10 mouse cellular contexts compared by ENCODE assay signal in genomic region chr14:31664100-31664902, GRCm38 (mm10). TPM values are rescaled to one million over a fixed set of nuclear protein-coding genes. Genes with fewer than 3 reads are reported as not detected.
A peak's percentile ranks its signal among the peaks of the same experiment; 100 is the strongest.
DNase-seq lines count a peak whose midpoint lies in the region; ATAC-seq and TF ChIP-seq lines count a peak whose summit lies in the region.
"Had no signal": no experiment of that assay in that cellular context is flagged by ENCODE, and none has a peak within 500 bp of the region (broad histone marks: within the 10 kb centered on the region; RNA-seq: fewer than 3 reads in every experiment).

No protein-coding gene starts in this region.

- H3K27ac ChIP-seq in heart, embryonic 10.5 days, result peak overlapping the region; percentile 94
- H3K27ac ChIP-seq in embryonic fibroblast, embryonic 13.5 days (ENCODE audit: insufficient read depth, low read length), result peak overlapping the region; percentile 99
- H3K27ac ChIP-seq in limb, embryonic 12.5 days, result peak overlapping the region; percentile 100

- TF ChIP-seq CTCF in embryonic fibroblast, embryonic 13.5 days (IDR thresholded peaks at IDR 0.05; ENCODE audit: borderline replicate concordance, insufficient read depth, low read length), result no peak

- H3K9me3 ChIP-seq in heart, embryonic 10.5 days, result no peaks in the 10 kb centered on the region
- no peaks in the 10 kb centered on the region for H3K9me3 ChIP-seq in limb, embryonic 12.5 days
- H3K9me3 ChIP-seq: midbrain, embryonic 12.5 days had no signal

- H3K4me2 ChIP-seq in limb, embryonic 12.5 days, result no peak overlapping the region
- H3K4me2 ChIP-seq: midbrain, embryonic 12.5 days had no signal

- intact Hi-C loops in heart, postnatal 25 days (cut with DNase I), result no loop called here

- H3K4me3 ChIP-seq in heart, embryonic 10.5 days, result no peak overlapping the region
- no peak overlapping the region for H3K4me3 ChIP-seq in embryonic fibroblast, embryonic 13.5 days (ENCODE audit: insufficient read depth, low read length)
- no peak overlapping the region for H3K4me3 ChIP-seq in limb, embryonic 12.5 days (replicated peaks)
- H3K4me3 ChIP-seq: erythroblast, embryonic 14.5 days; midbrain, embryonic 12.5 days had no signal

- no peak overlapping the region for H3K9ac ChIP-seq in limb, embryonic 12.5 days (replicated peaks)
- H3K9ac ChIP-seq: midbrain, embryonic 12.5 days had no signal

- peaks cover 58% of the 10 kb centered on the region for H3K4me1 ChIP-seq in heart, embryonic 10.5 days
- H3K4me1 ChIP-seq in embryonic fibroblast, embryonic 13.5 days (ENCODE audit: control insufficient read depth, insufficient read depth, low read length), result peaks cover 34% of the 10 kb centered on the region
- peaks cover 64% of the 10 kb centered on the region for H3K4me1 ChIP-seq in limb, embryonic 12.5 days (replicated peaks)

- TF ChIP-seq POLR2A in embryonic fibroblast, embryonic 13.5 days (IDR thresholded peaks at IDR 0.05; ENCODE audit: low read depth, low read length), result no peak

- no peak for ATAC-seq in limb, embryonic 12.5 days (ENCODE audit: insufficient number of reproducible peaks, insufficient read depth, low FRiP score, low TSS enrichment, low read depth)

- no peaks in the 10 kb centered on the region for H3K27me3 ChIP-seq in heart, embryonic 10.5 days (ENCODE audit: insufficient read depth, poor library complexity, severe bottlenecking)
- no peaks in the 10 kb centered on the region for H3K27me3 ChIP-seq in limb, embryonic 12.5 days
- H3K27me3 ChIP-seq: midbrain, embryonic 12.5 days had no signal

- peak; percentile 72 for DNase-seq in heart, embryonic 10.5 days (ENCODE audit: low spot score)
- DNase-seq in heart, postnatal 25 days (ENCODE audit: low spot score), result no peak
- DNase-seq in 3T3-L1 (ENCODE audit: low read depth, low spot score), result peak; percentile 78
- DNase-seq in cerebellum, postnatal 14 days, result no peak
- DNase-seq in testis, postnatal 10 days (ENCODE audit: low spot score), result no peak
- DNase-seq in natural killer cell, adult 2 months (ENCODE audit: low spot score in 2 of 2), result no peak

- 74% methylated on average over 18 of the region's 18 CpGs for WGBS in heart, embryonic 10.5 days
- 78% methylated on average over 18 of the region's 18 CpGs for WGBS in limb, embryonic 12.5 days

- peaks cover 13% of the 10 kb centered on the region for H3K36me3 ChIP-seq in heart, embryonic 10.5 days
- peaks cover 22% of the 10 kb centered on the region for H3K36me3 ChIP-seq in limb, embryonic 12.5 days

RNA-seq across cellular contexts. Expression of gene Hacl1, which starts 23.2 kb away (rescaled TPM):
- polyA plus RNA-seq in heart, embryonic 10.5 days (2016; fragmentation: Nextera tagmentation; extraction: Ambion mirVana), result 7.8 and 8.8 TPM in 2 replicates
- 10 to 100 TPM in 1 of 2 experiments, 1 to 10 TPM in 1; 5.7 to 13.6 TPM for total RNA-seq in heart, postnatal 25 days (2021)
- 11.0 and 11.5 TPM in 2 replicates for polyA plus RNA-seq in embryonic fibroblast, embryonic 13.5 days (2011; ENCODE audit: insufficient read length, low read depth, missing spikeins)
- polyA plus RNA-seq in limb, embryonic 12.5 days (2016; fragmentation: Nextera tagmentation; extraction: Ambion mirVana), result 10.6 and 13.3 TPM in 2 replicates

RNA-seq across cellular contexts. Expression of gene Btd, which starts 23.5 kb away (rescaled TPM):
- 21.2 and 23.8 TPM in 2 replicates for polyA plus RNA-seq in heart, embryonic 10.5 days (2016; fragmentation: Nextera tagmentation; extraction: Ambion mirVana)
- 10 to 100 TPM in 1 of 2 experiments, 1 to 10 TPM in 1; 9.1 to 10.4 TPM for total RNA-seq in heart, postnatal 25 days (2021)
- 13.6 and 15.8 TPM in 2 replicates for polyA plus RNA-seq in embryonic fibroblast, embryonic 13.5 days (2011; ENCODE audit: insufficient read length, low read depth, missing spikeins)
- 23.2 and 25.5 TPM in 2 replicates for polyA plus RNA-seq in limb, embryonic 12.5 days (2016; fragmentation: Nextera tagmentation; extraction: Ambion mirVana)

RNA-seq across cellular contexts. Expression of gene Gm49387, which starts 23.6 kb away (rescaled TPM):
- polyA plus RNA-seq in heart, embryonic 10.5 days (2016; fragmentation: Nextera tagmentation; extraction: Ambion mirVana), result 0.74 and 2.4 TPM in 2 replicates
- 1 to 10 TPM in 1 of 2 experiments, under 1 TPM in 1; 0.47 to 1.5 TPM for total RNA-seq in heart, postnatal 25 days (2021)
- not detected in 2 replicates for polyA plus RNA-seq in embryonic fibroblast, embryonic 13.5 days (2011; ENCODE audit: insufficient read length, low read depth, missing spikeins)
- polyA plus RNA-seq in limb, embryonic 12.5 days (2016; fragmentation: Nextera tagmentation; extraction: Ambion mirVana), result 2.0 TPM in 1 of 2 replicates, not detected in the other
- polyA plus RNA-seq: erythroblast, embryonic 14.5 days had no signal

Comparison
In these comparisons a context has a peak if more than half of its experiments do, and no peak if none do; other contexts are left out.
1. DNase-seq: peak in heart, embryonic 10.5 days (single experiment) and 3T3-L1 (single experiment); none in heart, postnatal 25 days (single experiment), cerebellum, postnatal 14 days (0 of 2), testis, postnatal 10 days (single experiment) and natural killer cell, adult 2 months (0 of 2).
2. Peak in every context shown above with its lines, with median percentiles within 50 percentile points of each other: H3K27ac ChIP-seq.